Mouse (Mus musculus) inflammation-experienced regulatory T-cells, adult 6 months (primary cell): ENCODE results near the gene Slc11a1. TPM values are rescaled to one million over a fixed set of nuclear protein-coding genes. Genes with fewer than 3 reads are reported as not detected.

Experiments used
- ATAC-seq: one replicate; pipeline ENCODE4 v1.8.0; 2017
- polyA plus RNA-seq, 3 experiments: library from polyadenylated mRNA; unstranded; fragments of 100-300 nt; shearing (Covaris generic); gene quantifications; one replicate each; pipeline ENCODE4 v1.2.1; 2017

Gene Slc11a1
- polyA plus RNA-seq, 3 experiments from 2014 or later: 0.97 to 1.7 (median 1.3) TPM

- ATAC-seq: no peak
Observed at GRCm38 (mm10) chr1:74353453-74354229, 21.4 kb upstream of the Slc11a1 start.

GRCm38 (mm10) chr1:74357531-74357930, 17.5 kb upstream of the Slc11a1 start:
- ATAC-seq: no peak

- ATAC-seq: peak; percentile 63
Observed at GRCm38 (mm10) chr1:74359952-74360517, 15.0 kb upstream of the Slc11a1 start.

- peak; percentile 77 for ATAC-seq
Observed at GRCm38 (mm10) chr1:74361812-74362211, 13.2 kb upstream of the Slc11a1 start, which contains the start of gene Catip. Gene Catip, plus strand, starts transcription at chr1:74362108.

- ATAC-seq: no peak
Observed at GRCm38 (mm10) chr1:74362325-74363229, 12.4 kb upstream of the Slc11a1 start.

GRCm38 (mm10) chr1:74363437-74363836, 11.6 kb upstream of the Slc11a1 start:
- no peak for ATAC-seq

- no peak for ATAC-seq
Observed at GRCm38 (mm10) chr1:74364270-74364669, 10.7 kb upstream of the Slc11a1 start.

- no peak for ATAC-seq
Observed at GRCm38 (mm10) chr1:74367886-74368645, 6.9 kb upstream of the Slc11a1 start.

- ATAC-seq: no peak
Observed at GRCm38 (mm10) chr1:74370040-74370439, 5.0 kb upstream of the Slc11a1 start.

- ATAC-seq: no peak
Observed at GRCm38 (mm10) chr1:74373372-74373771, 1.6 kb upstream of the Slc11a1 start.

- ATAC-seq: no peak
Observed at GRCm38 (mm10) chr1:74375561-74375960, 566 bp downstream of the Slc11a1 start.

- no peak for ATAC-seq
Observed at GRCm38 (mm10) chr1:74376396-74376795, 1.4 kb downstream of the Slc11a1 start.

GRCm38 (mm10) chr1:74379058-74379504, 4.1 kb downstream of the Slc11a1 start:
- no peak for ATAC-seq

- ATAC-seq: no peak
Observed at GRCm38 (mm10) chr1:74380484-74380883, 5.5 kb downstream of the Slc11a1 start.

GRCm38 (mm10) chr1:74381588-74382021, 6.6 kb downstream of the Slc11a1 start:
- no peak for ATAC-seq

GRCm38 (mm10) chr1:74383385-74383784, 8.4 kb downstream of the Slc11a1 start:
- no peak for ATAC-seq

GRCm38 (mm10) chr1:74384525-74384924, 9.5 kb downstream of the Slc11a1 start:
- no peak for ATAC-seq

GRCm38 (mm10) chr1:74385064-74385463, 10.1 kb downstream of the Slc11a1 start:
- ATAC-seq: no peak

- ATAC-seq: no peak
Observed at GRCm38 (mm10) chr1:74385531-74385930, 10.5 kb downstream of the Slc11a1 start.

GRCm38 (mm10) chr1:74386363-74386713, 11.3 kb downstream of the Slc11a1 start:
- no peak for ATAC-seq

GRCm38 (mm10) chr1:74386714-74387385, 11.9 kb downstream of the Slc11a1 start:
- peak; percentile 70 for ATAC-seq
